Mouse (Mus musculus): ENCODE data around the gene Trim37.

- TF ChIP-seq GATA1 (IDR thresholded peaks at IDR 0.05; ENCODE audit: low read length) (no peak), TAL1 (IDR thresholded peaks at IDR 0.05; ENCODE audit: low read length) (no peak)
Measured at GRCm38 (mm10) chr11:87083712-87084111, 43.2 kb upstream of the Trim37 start.

All from erythroblast, embryonic 14.5 days (primary cell).